Mouse (Mus musculus): ENCODE data around the gene Krt34. TPM values are rescaled to one million over a fixed set of nuclear protein-coding genes. Genes with fewer than 3 reads are reported as not detected.

Gene Krt34
- polyA plus RNA-seq, 1 experiment, result not detected

- Histone ChIP-seq H3K36me3 (ENCODE audit: control insufficient read depth, insufficient read depth) (no peaks in the 10 kb centered on the region), H3K79me3 (ENCODE audit: low read depth) (no peaks in the 10 kb centered on the region), H3K79me2 (ENCODE audit: control insufficient read depth, insufficient read depth) (no peaks in the 10 kb centered on the region), H3K4me3 (ENCODE audit: insufficient read depth, poor library complexity, severe bottlenecking) (no peak overlapping the region), H3ac (ENCODE audit: control insufficient read depth, insufficient read length, low read depth) (no peak overlapping the region), H3K27me3 (ENCODE audit: control insufficient read depth, insufficient read depth, insufficient read length) (no peaks in the 10 kb centered on the region)
- peak; percentile 60 for TF ChIP-seq MYOD1 (IDR thresholded peaks at IDR 0.05; ENCODE audit: control insufficient read depth, insufficient read length, low read depth)
- TF ChIP-seq MAX (IDR thresholded peaks at IDR 0.05), result no peak
Measured at GRCm38 (mm10) chr11:100046303-100046866, 5.0 kb upstream of the Krt34 start.

GRCm38 (mm10) chr11:100029768-100030167 lies 11.6 kb downstream of the Krt34 start, which contains the start of gene Krt33b:
Gene Krt33b (minus strand): TSS chr11:100029868.
- Histone ChIP-seq H3ac (ENCODE audit: control insufficient read depth, insufficient read length, low read depth) (no peak within 1 kb of the TSS), H3K79me2 (ENCODE audit: control insufficient read depth, insufficient read depth) (no peaks in the 10 kb centered on the region), H3K27me3 (ENCODE audit: control insufficient read depth, insufficient read depth, insufficient read length) (peaks cover 13% of the 10 kb centered on the region), H3K4me3 (ENCODE audit: insufficient read depth, poor library complexity, severe bottlenecking) (no peak within 1 kb of the TSS), H3K36me3 (ENCODE audit: control insufficient read depth, insufficient read depth) (no peaks in the 10 kb centered on the region), H3K79me3 (ENCODE audit: low read depth) (no peaks in the 10 kb centered on the region)
- no peak for TF ChIP-seq CTCF (IDR thresholded peaks at IDR 0.05; ENCODE audit: control insufficient read depth, insufficient read depth, insufficient read length)
- TF ChIP-seq CEBPB (IDR thresholded peaks at IDR 0.05; ENCODE audit: low read depth), result no peak
- no peak for TF ChIP-seq MYOG (IDR thresholded peaks at IDR 0.05; ENCODE audit: control insufficient read depth, extremely low read depth, insufficient read length)
- TF ChIP-seq USF1 (IDR thresholded peaks at IDR 0.05; ENCODE audit: low read depth), result no peak
- TF ChIP-seq MYOD1 (IDR thresholded peaks at IDR 0.05; ENCODE audit: control insufficient read depth, insufficient read length, low read depth), result no peak
- TF ChIP-seq MAX (IDR thresholded peaks at IDR 0.05), result no peak
- TF ChIP-seq FOSL1 (IDR thresholded peaks at IDR 0.05; ENCODE audit: insufficient read depth, low read length, poor library complexity, severe bottlenecking), result no peak

GRCm38 (mm10) chr11:100021438-100021837 lies 19.9 kb downstream of the Krt34 start:
- TF ChIP-seq CEBPB (IDR thresholded peaks at IDR 0.05; ENCODE audit: low read depth) (no peak), MYOG (IDR thresholded peaks at IDR 0.05; ENCODE audit: control insufficient read depth, extremely low read depth, insufficient read length) (no peak), FOSL1 (IDR thresholded peaks at IDR 0.05; ENCODE audit: insufficient read depth, low read length, poor library complexity, severe bottlenecking) (no peak), USF1 (IDR thresholded peaks at IDR 0.05; ENCODE audit: low read depth) (no peak), CTCF (IDR thresholded peaks at IDR 0.05; ENCODE audit: control insufficient read depth, insufficient read depth, insufficient read length) (no peak), MYOD1 (IDR thresholded peaks at IDR 0.05; ENCODE audit: control insufficient read depth, insufficient read length, low read depth) (no peak), MAX (IDR thresholded peaks at IDR 0.05) (no peak)
- Histone ChIP-seq H3ac (ENCODE audit: control insufficient read depth, insufficient read length, low read depth) (no peak overlapping the region), H3K27me3 (ENCODE audit: control insufficient read depth, insufficient read depth, insufficient read length) (no peaks in the 10 kb centered on the region), H3K4me3 (ENCODE audit: insufficient read depth, poor library complexity, severe bottlenecking) (no peak overlapping the region), H3K36me3 (ENCODE audit: control insufficient read depth, insufficient read depth) (no peaks in the 10 kb centered on the region), H3K79me3 (ENCODE audit: low read depth) (no peaks in the 10 kb centered on the region), H3K79me2 (ENCODE audit: control insufficient read depth, insufficient read depth) (no peaks in the 10 kb centered on the region)

GRCm38 (mm10) chr11:100019466-100019865 lies 21.9 kb downstream of the Krt34 start:
- Histone ChIP-seq H3K27me3 (ENCODE audit: control insufficient read depth, insufficient read depth, insufficient read length) (no peaks in the 10 kb centered on the region), H3K36me3 (ENCODE audit: control insufficient read depth, insufficient read depth) (no peaks in the 10 kb centered on the region), H3K79me2 (ENCODE audit: control insufficient read depth, insufficient read depth) (no peaks in the 10 kb centered on the region), H3K4me3 (ENCODE audit: insufficient read depth, poor library complexity, severe bottlenecking) (no peak overlapping the region), H3ac (ENCODE audit: control insufficient read depth, insufficient read length, low read depth) (no peak overlapping the region), H3K79me3 (ENCODE audit: low read depth) (no peaks in the 10 kb centered on the region)
- TF ChIP-seq CEBPB (IDR thresholded peaks at IDR 0.05; ENCODE audit: low read depth), result no peak
- TF ChIP-seq MYOD1 (IDR thresholded peaks at IDR 0.05; ENCODE audit: control insufficient read depth, insufficient read length, low read depth), result no peak
- no peak for TF ChIP-seq USF1 (IDR thresholded peaks at IDR 0.05; ENCODE audit: low read depth)
- TF ChIP-seq MAX (IDR thresholded peaks at IDR 0.05), result no peak
- no peak for TF ChIP-seq FOSL1 (IDR thresholded peaks at IDR 0.05; ENCODE audit: insufficient read depth, low read length, poor library complexity, severe bottlenecking)
- no peak for TF ChIP-seq CTCF (IDR thresholded peaks at IDR 0.05; ENCODE audit: control insufficient read depth, insufficient read depth, insufficient read length)
- no peak for TF ChIP-seq MYOG (IDR thresholded peaks at IDR 0.05; ENCODE audit: control insufficient read depth, extremely low read depth, insufficient read length)

DNA sequence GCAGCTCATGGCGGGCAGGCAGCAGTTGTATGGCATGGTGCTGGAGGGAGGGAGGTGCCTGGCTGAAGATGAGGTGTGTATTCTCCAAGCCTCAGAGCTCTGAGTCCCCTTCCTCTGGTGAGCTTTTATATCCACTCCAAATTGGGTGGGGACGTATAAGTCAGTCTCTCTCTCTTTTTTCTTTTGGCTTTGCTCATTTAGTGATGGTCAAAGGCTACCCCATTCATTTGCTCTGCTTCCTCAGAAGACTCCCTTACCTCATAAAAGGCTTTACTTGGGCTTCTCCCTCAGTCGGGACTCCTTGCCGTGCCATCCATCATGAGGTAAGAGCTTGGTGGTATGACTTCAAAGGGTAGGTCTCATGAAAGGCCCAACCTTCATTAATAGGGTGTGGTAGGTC lies 25.2 kb downstream of the Krt34 start, which contains the start of gene Krt33a:
Krt33a (minus strand) TSS at position 101 of the 400 bp plus-strand sequence.
- TF ChIP-seq CTCF (IDR thresholded peaks at IDR 0.05; ENCODE audit: control insufficient read depth, insufficient read depth, insufficient read length), result no peak
- no peak for TF ChIP-seq CEBPB (IDR thresholded peaks at IDR 0.05; ENCODE audit: low read depth)
- no peak for TF ChIP-seq MAX (IDR thresholded peaks at IDR 0.05)
- TF ChIP-seq USF1 (IDR thresholded peaks at IDR 0.05; ENCODE audit: low read depth), result no peak
- no peak for TF ChIP-seq FOSL1 (IDR thresholded peaks at IDR 0.05; ENCODE audit: insufficient read depth, low read length, poor library complexity, severe bottlenecking)
- TF ChIP-seq MYOD1 (IDR thresholded peaks at IDR 0.05; ENCODE audit: control insufficient read depth, insufficient read length, low read depth), result no peak
- no peak for TF ChIP-seq MYOG (IDR thresholded peaks at IDR 0.05; ENCODE audit: control insufficient read depth, extremely low read depth, insufficient read length)
- Histone ChIP-seq H3ac (ENCODE audit: control insufficient read depth, insufficient read length, low read depth) (no peak within 1 kb of the TSS), H3K4me3 (ENCODE audit: insufficient read depth, poor library complexity, severe bottlenecking) (no peak within 1 kb of the TSS), H3K79me2 (ENCODE audit: control insufficient read depth, insufficient read depth) (no peaks in the 10 kb centered on the region), H3K27me3 (ENCODE audit: control insufficient read depth, insufficient read depth, insufficient read length) (no peaks in the 10 kb centered on the region), H3K79me3 (ENCODE audit: low read depth) (no peaks in the 10 kb centered on the region), H3K36me3 (ENCODE audit: control insufficient read depth, insufficient read depth) (no peaks in the 10 kb centered on the region)

DNA sequence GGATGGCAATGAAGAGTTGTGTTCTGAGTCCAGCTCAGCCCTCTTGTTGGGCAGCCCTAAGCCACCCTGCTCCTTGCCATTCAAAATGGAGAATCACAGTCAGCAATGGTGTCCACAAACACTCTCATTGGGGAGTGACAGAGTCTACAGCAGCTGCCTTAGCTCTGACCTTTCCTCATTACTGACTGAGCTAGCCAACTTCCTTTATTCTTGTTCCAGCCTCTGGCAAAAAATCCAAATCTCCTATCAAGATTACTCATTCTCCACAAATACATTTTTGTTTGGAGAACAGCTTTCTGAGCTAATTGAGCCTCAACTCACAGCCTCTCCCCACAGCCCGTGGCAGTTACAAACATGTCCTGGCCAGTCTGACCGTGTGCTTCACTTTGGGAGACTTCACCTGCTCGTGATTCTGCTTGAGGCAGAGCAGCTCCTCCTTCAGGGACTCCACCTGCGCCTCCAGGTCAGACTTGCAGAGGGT lies 27.6 kb downstream of the Krt34 start:
- no peak overlapping the region for H3ac ChIP-seq (ENCODE audit: control insufficient read depth, insufficient read length, low read depth)
- TF ChIP-seq MYOG (IDR thresholded peaks at IDR 0.05; ENCODE audit: control insufficient read depth, extremely low read depth, insufficient read length), result no peak
- TF ChIP-seq USF1 (IDR thresholded peaks at IDR 0.05; ENCODE audit: low read depth), result no peak
- TF ChIP-seq FOSL1 (IDR thresholded peaks at IDR 0.05; ENCODE audit: insufficient read depth, low read length, poor library complexity, severe bottlenecking), result no peak
- TF ChIP-seq CTCF (IDR thresholded peaks at IDR 0.05; ENCODE audit: control insufficient read depth, insufficient read depth, insufficient read length), result no peak
- no peak for TF ChIP-seq MAX (IDR thresholded peaks at IDR 0.05)
- no peak for TF ChIP-seq MYOD1 (IDR thresholded peaks at IDR 0.05; ENCODE audit: control insufficient read depth, insufficient read length, low read depth)
- no peak for TF ChIP-seq CEBPB (IDR thresholded peaks at IDR 0.05; ENCODE audit: low read depth)
- H3K79me3 ChIP-seq (ENCODE audit: low read depth), result no peaks in the 10 kb centered on the region
- H3K79me2 ChIP-seq (ENCODE audit: control insufficient read depth, insufficient read depth), result no peaks in the 10 kb centered on the region
- no peaks in the 10 kb centered on the region for H3K27me3 ChIP-seq (ENCODE audit: control insufficient read depth, insufficient read depth, insufficient read length)
- no peak overlapping the region for H3K4me3 ChIP-seq (ENCODE audit: insufficient read depth, poor library complexity, severe bottlenecking)
- H3K36me3 ChIP-seq (ENCODE audit: control insufficient read depth, insufficient read depth), result no peaks in the 10 kb centered on the region

Measured in C2C12 (cell line).